Mouse (Mus musculus) heart, adult 2 months (tissue): ENCODE data around the gene Tex11.

Experiments
- CTCF ChIP-seq: fragments of 200-600 bp; IDR thresholded peaks from 2 replicates; pipeline ENCODE4 v1.8.1; 2022; ENCODE audit warnings: antibody characterized with exemption, mild to moderate bottlenecking, moderate library complexity
- EP300 ChIP-seq: fragments of 200-500 bp; IDR thresholded peaks from 2 replicates; pipeline ENCODE4 v1.6.1; 2011; ENCODE audit warnings: low read depth, low read length, control low read depth; ENCODE audit not compliant: insufficient read depth
- POLR2A ChIP-seq: fragments of 200-500 bp; IDR thresholded peaks from 2 replicates; pipeline ENCODE4 v1.6.1; 2011; ENCODE audit warnings: mild to moderate bottlenecking, low read depth, low read length, control low read depth; ENCODE audit not compliant: insufficient read depth

- no peak for TF ChIP-seq POLR2A
- TF ChIP-seq CTCF: no peak
- TF ChIP-seq EP300: no peak
These were observed 262.8 kb downstream of the Tex11 start for GRCm38 (mm10) chrX:100796741-100797090.
